Mouse (Mus musculus) forebrain, embryonic 14.5 days (tissue): ENCODE measurements around the gene Olfr1387. TPM values are rescaled to one million over a fixed set of nuclear protein-coding genes. Genes with fewer than 3 reads are reported as not detected.
"Not testable (repeated sequence)": the region's sequence is repeated elsewhere in the genome, so short reads cannot be mapped to it uniquely, and the experiment has no call there.

ENCODE experiments used
- ATAC-seq: fragments of 200-750 bp; cut with Nextera tagmentation; 2 replicates; pipeline ENCODE4 v1.8.0; 2017; ENCODE audit warnings: mild to moderate bottlenecking, moderate library complexity
- DNase-seq: peaks from one replicate; pipeline ENCODE4 v3.0.0-alpha.2; 2015; ENCODE audit warnings: low spot score
- H3K27ac ChIP-seq: fragments of 300-500 bp; sonication (generic); 2 replicates; pipeline ENCODE4 v1.5.1; 2014; ENCODE audit warnings: low read depth, mild to moderate bottlenecking, control low read depth, low read length, moderate library complexity
- H3K27me3 ChIP-seq: fragments of 300-500 bp; sonication (generic); replicated peaks from 2 replicates; pipeline ENCODE4 v1.6.1; 2014; ENCODE audit warnings: low read length, control low read depth, mixed read lengths; ENCODE audit not compliant: control insufficient read depth, insufficient read depth
- H3K36me3 ChIP-seq: fragments of 300-500 bp; sonication (generic); 2 replicates; pipeline ENCODE4 v1.6.1; 2014; ENCODE audit warnings: low read length, control low read depth; ENCODE audit not compliant: control insufficient read depth, insufficient read depth
- H3K4me1 ChIP-seq: fragments of 300-500 bp; sonication (generic); 2 replicates; pipeline ENCODE4 v1.6.1; 2014; ENCODE audit warnings: antibody characterized with exemption, low read length, control low read depth; ENCODE audit not compliant: control insufficient read depth, insufficient read depth
- H3K4me2 ChIP-seq: fragments of 300-500 bp; sonication (generic); 2 replicates; pipeline ENCODE4 v1.6.1; 2014; ENCODE audit warnings: mild to moderate bottlenecking, control low read depth, low read length
- H3K4me3 ChIP-seq: fragments of 300-500 bp; sonication (generic); 2 replicates; pipeline ENCODE4 v1.5.1; 2014; ENCODE audit warnings: low read depth, low read length, control low read depth
- H3K9ac ChIP-seq: fragments of 300-500 bp; sonication (generic); 2 replicates; pipeline ENCODE4 v1.6.1; 2014; ENCODE audit warnings: mild to moderate bottlenecking, low read length, control low read depth, moderate library complexity
- H3K9me3 ChIP-seq: fragments of 300-500 bp; sonication (generic); replicated peaks from 2 replicates; pipeline ENCODE4 v1.6.1; 2016; ENCODE audit warnings: low read length, control low read depth, mixed read lengths; ENCODE audit not compliant: control insufficient read depth
- WGBS: fragments of 180-500 bp; shearing (Covaris S2); extraction: QIAGEN DNeasy Blood & Tissue Kit; methylation state at CpG from one replicate; pipeline ENCODE4 v1.1.7; 2014; 5-methylcytosine and 5-hydroxymethylcytosine counted together
- polyA plus RNA-seq: library from polyadenylated mRNA; unstranded; fragments of >200 nt; fragmentation: Nextera tagmentation; extraction: Ambion mirVana; gene quantifications from 2 replicates; pipeline ENCODE4 v1.2.1, GENCODE M21; 2014

Gene Olfr1387
- polyA plus RNA-seq, 1 experiment from 2014 or later: not detected

GRCm38 (mm10) chr11:49488770-49489169 lies 33.6 kb downstream of the Olfr1387 start, which contains the start of gene Olfr1385:
Gene Olfr1385, plus strand, starts transcription at chr11:49489070.
- WGBS: 64% methylated on average over 1 of the region's 1 CpGs
- H3K9me3 ChIP-seq, H3K4me3 ChIP-seq, H3K27me3 ChIP-seq, H3K4me1 ChIP-seq, H3K36me3 ChIP-seq, ATAC-seq, H3K9ac ChIP-seq, H3K27ac ChIP-seq, DNase-seq, H3K4me2 ChIP-seq: not testable (repeated sequence)

Other genes starting within 250 kb of the Olfr1387 start
- gene Mgat1, start 211.2 kb upstream of the Olfr1387 start, polyA plus RNA-seq: 23.5 and 23.8 TPM in 2 replicates
- gene Olfr1393, start 177.0 kb upstream of the Olfr1387 start, polyA plus RNA-seq: not detected in 2 replicates
- not detected in 2 replicates for gene Olfr1392, start 170.1 kb upstream of the Olfr1387 start, polyA plus RNA-seq
- not detected in 2 replicates for gene Olfr10, start 150.6 kb upstream of the Olfr1387 start, polyA plus RNA-seq
- not detected in 2 replicates for gene Olfr1391, start 132.6 kb upstream of the Olfr1387 start, polyA plus RNA-seq
- not detected in 2 replicates for gene Olfr1390, start 120.2 kb upstream of the Olfr1387 start, polyA plus RNA-seq
- not detected in 2 replicates for gene Olfr1389, start 32.3 kb upstream of the Olfr1387 start, polyA plus RNA-seq
- not detected in 2 replicates for gene Olfr1388, start 18.7 kb upstream of the Olfr1387 start, polyA plus RNA-seq
- gene Olfr1386, start 9.7 kb downstream of the Olfr1387 start, polyA plus RNA-seq: not detected in 2 replicates
- gene Olfr1385, start 33.7 kb downstream of the Olfr1387 start, polyA plus RNA-seq: not detected in 2 replicates
- gene Olfr1384, start 51.4 kb downstream of the Olfr1387 start, polyA plus RNA-seq: not detected in 2 replicates
- not detected in 2 replicates for gene Olfr1383, start 64.3 kb downstream of the Olfr1387 start, polyA plus RNA-seq
- gene Olfr1382, start 72.9 kb downstream of the Olfr1387 start, polyA plus RNA-seq: not detected in 2 replicates
- gene Olfr1381, start 88.1 kb downstream of the Olfr1387 start, polyA plus RNA-seq: not detected in 2 replicates
- not detected in 2 replicates for gene Olfr1380, start 101.5 kb downstream of the Olfr1387 start, polyA plus RNA-seq
- 1.8 TPM in 2 replicates for gene Flt4, start 153.9 kb downstream of the Olfr1387 start, polyA plus RNA-seq
- gene Scgb3a1, start 208.3 kb downstream of the Olfr1387 start, polyA plus RNA-seq: not detected in 2 replicates